Mouse (Mus musculus) liver, postnatal 0 days (tissue): ENCODE measurements at regions not wholly inside any gene's neighbourhood (a gene's known extent, or its start where the extent isn't known, plus 50 kb on each side); places are given as distances from the start of the nearest gene placed in this dataset.

Experiments
- CTCF ChIP-seq: sonication (generic); IDR thresholded peaks from 2 replicates; pipeline ENCODE4 v1.5.1; 2016; ENCODE audit warnings: antibody characterized with exemption, low read depth
- EP300 ChIP-seq: IDR thresholded peaks from 2 replicates; pipeline ENCODE4 v1.6.1; 2016; ENCODE audit warnings: antibody characterized with exemption, low read depth, mild to moderate bottlenecking

DNA sequence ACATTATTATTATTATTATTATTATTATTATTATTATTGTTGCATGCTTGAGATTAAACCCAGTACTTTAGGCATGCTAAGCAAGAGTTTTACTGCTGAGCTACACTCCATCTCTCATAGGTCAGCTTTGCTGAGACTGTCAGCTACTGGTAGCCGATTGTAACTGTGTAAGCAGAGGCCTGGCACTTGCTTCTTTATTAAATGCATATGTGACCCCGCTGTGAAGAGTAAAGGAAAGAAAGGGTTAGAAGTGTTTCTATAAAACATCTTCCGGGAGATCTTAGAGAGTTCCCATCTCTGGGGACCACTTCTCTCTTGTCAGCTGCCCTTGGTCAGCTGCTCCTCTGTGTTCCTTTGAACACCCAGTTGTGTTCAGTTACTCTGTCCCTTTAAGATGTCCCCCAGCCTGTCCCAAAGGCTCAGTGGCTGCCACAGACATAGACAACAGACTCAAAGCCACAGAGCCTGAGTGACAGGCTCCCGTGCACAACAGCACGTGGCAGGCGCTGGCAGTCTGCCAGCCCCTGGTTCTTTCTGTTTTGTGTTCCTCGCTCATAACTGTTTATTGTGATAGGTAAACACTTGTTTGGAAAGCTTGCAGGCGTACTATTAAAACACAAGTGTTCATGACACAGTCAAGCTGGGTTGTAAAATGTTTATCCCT is 563.7 kb upstream of the Auts2 start:
- TF ChIP-seq CTCF = no peak
- TF ChIP-seq EP300 = no peak
